Mouse (Mus musculus) c-Kit-positive CD71-positive TER-119-negative erythroid progenitor cells, embryonic 14.5 days (primary cell): Measurements from ENCODE around the gene Erg28.

Source experiments
- DNase-seq: peaks from one replicate; pipeline ENCODE4 v3.0.0-alpha.2; 2013; ENCODE audit warnings: low read depth

Erg28 gene

DNA sequence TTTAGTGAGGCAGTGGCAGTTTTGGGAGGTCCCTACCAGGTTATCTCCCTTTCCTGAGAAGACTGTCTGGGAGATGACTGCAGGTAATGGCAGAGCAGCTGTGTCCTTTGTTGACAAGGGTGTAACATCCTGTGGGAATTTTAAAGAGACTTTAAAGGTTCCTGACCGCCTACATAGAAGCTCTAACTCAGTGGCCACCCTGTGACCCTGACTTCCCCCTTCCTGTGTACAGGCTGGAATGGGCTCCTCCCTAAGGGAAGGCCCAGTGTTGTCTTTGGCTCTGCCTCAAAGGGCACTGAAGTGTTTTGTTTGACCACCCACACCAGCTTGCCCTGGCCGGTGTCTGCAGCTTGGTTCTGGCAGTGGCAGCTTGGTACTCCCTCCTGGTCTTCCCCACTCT lies 10.8 kb downstream of the Erg28 start:
- DNase-seq = no peak

GRCm38 (mm10) chr12:85811676-85812075 lies 12.7 kb downstream of the Erg28 start:
- no peak for DNase-seq

- no peak for DNase-seq
Measured at GRCm38 (mm10) chr12:85810959-85811358, 13.4 kb downstream of the Erg28 start.

- DNase-seq = no peak
Measured at GRCm38 (mm10) chr12:85809726-85810125, 14.6 kb downstream of the Erg28 start.

DNA sequence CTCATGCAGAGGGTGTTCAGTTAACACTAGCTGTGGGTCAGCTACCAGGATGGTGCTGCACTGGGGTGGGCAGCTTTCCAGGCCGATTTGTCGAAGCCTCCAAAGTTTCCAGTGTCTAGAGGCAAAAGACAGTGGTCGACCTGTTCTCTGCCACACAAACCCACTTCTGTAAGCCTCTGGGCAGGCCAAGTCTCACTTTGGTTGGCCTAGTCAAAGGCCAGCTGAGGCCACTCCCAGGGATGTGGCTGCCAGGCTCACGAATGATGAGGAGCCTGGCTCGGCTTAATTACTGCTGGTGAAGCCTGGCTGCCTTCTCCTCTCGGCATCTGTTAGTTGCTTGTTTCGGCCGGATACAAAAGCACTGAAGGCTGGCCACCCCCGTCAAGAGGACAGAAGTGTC lies 24.3 kb downstream of the Erg28 start:
- DNase-seq = no peak

DNA sequence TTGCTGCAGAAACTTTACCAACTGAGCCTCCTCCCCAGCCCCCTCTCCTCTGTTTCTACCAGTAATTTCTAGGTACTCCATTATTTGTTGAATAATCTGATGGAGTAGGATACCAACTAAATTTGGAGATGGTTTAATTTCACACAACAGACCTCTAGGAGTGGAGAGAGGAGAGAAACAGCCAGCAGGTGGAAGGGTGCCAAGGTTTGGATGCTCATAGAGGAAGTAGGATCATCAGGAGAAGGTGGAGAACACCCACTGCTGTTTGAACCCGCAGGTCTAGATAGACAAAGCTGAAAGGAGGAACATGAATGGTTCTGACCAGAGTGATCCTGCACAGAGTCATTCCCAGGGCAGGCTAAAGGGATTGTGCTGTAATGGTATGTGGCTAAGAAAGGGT lies 28.8 kb downstream of the Erg28 start:
- DNase-seq = no peak

- DNase-seq = no peak
Measured at GRCm38 (mm10) chr12:85794094-85794493, 30.3 kb downstream of the Erg28 start.

DNA sequence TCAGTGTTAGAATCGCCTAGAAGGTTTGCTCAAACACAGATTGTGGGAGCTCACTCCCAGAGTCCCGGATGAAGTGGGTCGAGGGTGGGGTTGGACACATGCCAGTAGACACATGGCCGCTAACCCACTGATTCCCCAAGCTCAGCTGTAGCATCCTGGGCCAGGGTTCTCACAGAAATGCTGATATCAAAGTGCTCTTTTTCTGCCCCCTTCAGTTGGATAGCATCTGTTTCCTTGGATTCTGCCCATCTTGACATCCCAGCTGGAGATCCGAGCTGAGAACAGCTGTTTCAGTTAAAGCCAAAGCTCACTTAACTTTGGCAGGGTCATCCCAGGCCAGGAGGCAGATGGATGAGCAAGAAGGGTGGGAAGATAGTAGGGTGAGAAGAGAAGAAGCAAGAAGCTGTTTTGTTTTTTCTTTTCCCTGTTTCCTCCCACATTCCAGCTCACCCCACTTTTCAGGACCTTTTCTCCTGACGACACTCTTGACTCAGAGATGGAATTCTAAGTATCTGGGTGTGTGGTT lies 31.5 kb downstream of the Erg28 start:
- no peak for DNase-seq

- no peak for DNase-seq
Measured at GRCm38 (mm10) chr12:85792158-85792557, 32.2 kb downstream of the Erg28 start.

GRCm38 (mm10) chr12:85784916-85785815 lies 39.2 kb downstream of the Erg28 start:
- no peak for DNase-seq

- DNase-seq = no peak
Measured at GRCm38 (mm10) chr12:85781606-85782005, 42.7 kb downstream of the Erg28 start.

DNA sequence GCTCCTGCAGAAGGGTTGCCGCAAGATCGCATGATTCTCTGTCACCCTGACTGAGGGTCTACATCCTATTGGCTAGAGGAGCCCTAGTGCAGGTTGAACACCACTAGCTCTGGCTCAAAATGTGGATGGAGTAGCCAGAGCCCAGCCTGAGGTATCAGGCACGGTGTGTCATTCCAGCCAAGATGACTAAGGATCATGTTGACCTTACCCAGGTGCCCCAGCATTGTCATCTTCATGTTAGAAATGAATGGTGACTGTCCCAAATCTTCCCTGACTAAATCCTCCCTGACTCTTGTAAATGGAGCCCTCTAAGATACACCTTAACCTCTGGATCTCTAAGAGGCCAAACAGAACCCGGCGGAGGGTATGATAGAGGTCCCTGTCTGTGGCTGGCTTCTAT lies 44.6 kb downstream of the Erg28 start:
- no peak for DNase-seq

GRCm38 (mm10) chr12:85778962-85779361 lies 45.4 kb downstream of the Erg28 start:
- DNase-seq = no peak

DNA sequence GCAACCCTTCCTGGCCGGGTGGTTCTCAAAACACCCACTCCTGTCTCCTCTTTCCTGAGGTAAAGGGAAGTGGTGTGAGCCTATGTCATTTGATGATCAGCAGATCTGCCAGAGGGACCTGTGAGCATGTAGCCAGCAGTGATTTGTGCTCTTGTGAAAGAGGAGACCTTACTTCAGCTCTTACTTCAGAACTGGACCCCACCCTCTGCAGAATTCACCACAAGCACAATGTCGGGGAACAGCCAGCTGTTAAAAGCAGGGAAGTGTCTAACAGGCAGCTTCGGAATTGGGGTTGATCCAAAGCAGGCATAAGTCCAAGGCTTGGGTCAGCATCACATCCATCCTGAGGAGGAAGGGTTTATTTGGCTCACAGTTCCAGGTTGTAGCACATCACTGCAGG lies 53.0 kb downstream of the Erg28 start:
- DNase-seq = no peak

- DNase-seq = no peak
Measured at GRCm38 (mm10) chr12:85767750-85768149, 56.6 kb downstream of the Erg28 start.

DNA sequence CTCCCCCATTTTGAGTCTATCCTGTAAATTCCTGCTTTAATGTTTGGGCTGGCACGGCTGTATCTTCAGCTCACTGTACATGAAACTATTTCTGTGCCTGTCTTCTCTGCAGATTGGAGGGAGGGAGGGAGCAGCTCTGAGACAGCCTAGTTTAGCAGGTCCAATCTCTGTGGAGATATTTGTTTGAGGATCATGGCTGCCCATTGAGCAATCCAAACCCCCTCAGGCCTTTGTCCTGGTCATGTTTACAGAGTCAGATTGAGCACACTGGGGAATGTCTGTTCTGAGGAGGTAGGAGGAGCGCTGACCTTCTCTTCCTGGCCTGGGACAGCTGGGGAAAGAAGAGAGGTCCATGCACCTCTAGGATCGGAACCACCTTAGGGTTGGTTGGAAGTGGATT lies 58.1 kb downstream of the Erg28 start:
- DNase-seq = no peak
